ENCODE assay signal across 8 mouse cellular contexts in the genomic region with DNA sequence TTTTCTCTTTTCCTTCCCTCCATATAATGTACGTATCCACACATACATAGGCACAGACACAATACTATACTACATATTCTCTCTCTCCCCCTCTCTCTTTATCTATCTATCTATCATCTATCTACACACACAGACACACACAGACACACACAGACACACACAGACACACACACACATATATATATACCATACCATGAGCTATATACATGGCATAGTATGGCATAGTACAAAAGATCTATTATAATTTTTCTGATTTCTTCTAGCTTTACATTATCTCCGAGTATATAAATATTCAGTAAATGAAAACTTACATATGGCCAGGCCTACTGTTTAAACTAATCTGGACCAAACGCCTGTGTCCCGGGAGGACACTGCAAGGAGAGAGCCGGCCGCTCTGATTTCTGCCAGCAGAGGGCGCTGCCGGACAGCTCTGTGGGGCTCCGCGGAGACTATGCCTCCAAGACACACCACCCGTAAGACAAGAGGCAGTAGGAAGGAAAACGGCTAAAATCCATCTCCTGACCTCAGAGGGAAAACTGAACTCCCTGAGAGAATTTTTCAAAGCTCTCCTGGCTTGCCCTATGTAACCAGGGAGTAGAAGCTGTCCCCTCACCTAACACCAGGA. TPM values are rescaled to one million over a fixed set of nuclear protein-coding genes. Genes with fewer than 3 reads are reported as not detected.
DNase-seq lines count a peak whose midpoint lies in the region; ATAC-seq and TF ChIP-seq lines count a peak whose summit lies in the region.

No protein-coding gene starts in this region.

- DNase-seq in CD4-positive helper T cell, adult 2 months (ENCODE audit: low read depth, low spot score), result peak; percentile 74
- DNase-seq in brain, embryonic 14.5 days (ENCODE audit: low read depth), result peak; percentile 89
- peak; percentile 93 for DNase-seq in kidney, postnatal 14 days
- DNase-seq in liver, embryonic 13.5 days, result peak; percentile 66
- DNase-seq in neural tube, embryonic 10.5 days (ENCODE audit: extremely low spot score, low spot score), result peak; percentile 94

- no peaks in the 10 kb centered on the region for H3K9me3 ChIP-seq in heart, embryonic 13.5 days
- no peaks in the 10 kb centered on the region for H3K9me3 ChIP-seq in liver, embryonic 13.5 days (replicated peaks)
- H3K9me3 ChIP-seq in stomach, embryonic 14.5 days (ENCODE audit: control insufficient read depth, low read depth, low read length), result no peaks in the 10 kb centered on the region

- no peak for TF ChIP-seq POLR2A in brain, embryonic 14.5 days (IDR thresholded peaks at IDR 0.05; ENCODE audit: borderline replicate concordance, extremely low read depth, insufficient read depth, insufficient read length, poor library complexity, severe bottlenecking)

- peak; percentile 92 for ATAC-seq in erythroid progenitor cell, adult 5-6 weeks (replicated peaks; ENCODE audit: low FRiP score, poor library complexity, severe bottlenecking)
- ATAC-seq in heart, embryonic 13.5 days (ENCODE audit: extremely low read depth, insufficient number of reproducible peaks, low FRiP score, low TSS enrichment), result no peak
- ATAC-seq in liver, embryonic 13.5 days (ENCODE audit: low read depth), result peak; percentile 61; the same call in 1 of the 2 replicates
- peak; percentile 64; the same call in 1 of the 2 replicates for ATAC-seq in stomach, embryonic 14.5 days (ENCODE audit: insufficient number of reproducible peaks, insufficient read depth, low FRiP score, low read depth)

- H3K36me3 ChIP-seq in heart, embryonic 13.5 days, result no peaks in the 10 kb centered on the region
- no peaks in the 10 kb centered on the region for H3K36me3 ChIP-seq in liver, embryonic 13.5 days
- no peaks in the 10 kb centered on the region for H3K36me3 ChIP-seq in stomach, embryonic 14.5 days (ENCODE audit: control insufficient read depth, insufficient read depth, low read length)

- peaks cover 12% of the 10 kb centered on the region for H3K4me1 ChIP-seq in heart, embryonic 13.5 days
- H3K4me1 ChIP-seq in liver, embryonic 13.5 days (replicated peaks), result peaks cover 3% of the 10 kb centered on the region; the same call in 1 of the 2 replicates
- 0 out of 2 replicates have a peak, but pooled peaks cover under 1% of the 10 kb centered on the region for H3K4me1 ChIP-seq in stomach, embryonic 14.5 days (ENCODE audit: control insufficient read depth, insufficient read depth, low read length)

- WGBS in heart, embryonic 13.5 days, result 9% methylated on average over 12 of the region's 12 CpGs
- WGBS in liver, embryonic 13.5 days (ENCODE audit: insufficient replicate concordance), result 7% methylated on average over 12 of the region's 12 CpGs
- 8% methylated on average over 12 of the region's 12 CpGs for WGBS in stomach, embryonic 14.5 days

- TF ChIP-seq CTCF in brain, embryonic 14.5 days (IDR thresholded peaks at IDR 0.05; ENCODE audit: borderline replicate concordance, extremely low read depth, insufficient read depth, insufficient read length), result peak; percentile 98

- peak overlapping the region; percentile 44; the same call in 1 of the 2 replicates for H3K9ac ChIP-seq in heart, embryonic 13.5 days
- no peak overlapping the region for H3K9ac ChIP-seq in liver, embryonic 13.5 days
- no peak overlapping the region for H3K9ac ChIP-seq in stomach, embryonic 14.5 days (replicated peaks; ENCODE audit: low read depth, low read length)

- no peaks in the 10 kb centered on the region for H3K27me3 ChIP-seq in heart, embryonic 13.5 days (replicated peaks)
- H3K27me3 ChIP-seq in liver, embryonic 13.5 days, result no peaks in the 10 kb centered on the region
- H3K27me3 ChIP-seq in stomach, embryonic 14.5 days (ENCODE audit: control insufficient read depth, insufficient read depth, low read length), result no peaks in the 10 kb centered on the region

- H3K27ac ChIP-seq in heart, embryonic 13.5 days (replicated peaks), result no peak overlapping the region
- no peak overlapping the region for H3K27ac ChIP-seq in liver, embryonic 13.5 days
- no peak overlapping the region for H3K27ac ChIP-seq in stomach, embryonic 14.5 days (ENCODE audit: low read length)

- no peak overlapping the region for H3K4me2 ChIP-seq in heart, embryonic 13.5 days
- H3K4me2 ChIP-seq in liver, embryonic 13.5 days, result no peak overlapping the region
- H3K4me2 ChIP-seq in stomach, embryonic 14.5 days (replicated peaks; ENCODE audit: low read depth, low read length), result no peak overlapping the region

- H3K4me3 ChIP-seq in heart, embryonic 13.5 days, result no peak overlapping the region
- no peak overlapping the region for H3K4me3 ChIP-seq in liver, embryonic 13.5 days (replicated peaks)
- H3K4me3 ChIP-seq in stomach, embryonic 14.5 days (ENCODE audit: low read depth, low read length), result no peak overlapping the region

RNA-seq across cellular contexts. Expression of gene Thrsp, which starts 7.2 kb away (rescaled TPM):
- polyA plus RNA-seq in brain, embryonic 14.5 days (2012; rRNA removed), result 1.8 and 2.1 TPM in 2 replicates
- not detected in 2 replicates for total RNA-seq in erythroid progenitor cell, adult 5-6 weeks (2015; ENCODE audit: low replicate concordance)
- total RNA-seq in erythroid progenitor cell, adult 5-6 weeks (2017; ENCODE audit: low replicate concordance), result not detected in 2 replicates
- 0.42 and 1.0 TPM in 2 replicates for polyA plus RNA-seq in heart, embryonic 13.5 days (2015; fragmentation: Nextera tagmentation; extraction: Ambion mirVana)
- 0.12 TPM in 1 of 2 replicates, not detected in the other for polyA plus RNA-seq in liver, embryonic 13.5 days (2015; fragmentation: Nextera tagmentation; extraction: Ambion mirVana)
- polyA plus RNA-seq in stomach, embryonic 14.5 days (2014; fragmentation: Nextera tagmentation; extraction: Ambion mirVana), result 0.39 and 1.0 TPM in 2 replicates

RNA-seq across cellular contexts. Expression of gene Ndufc2, which starts 24.9 kb away (rescaled TPM):
- 236 and 348 TPM in 2 replicates for polyA plus RNA-seq in brain, embryonic 14.5 days (2012; rRNA removed)
- 77.1 and 89.3 TPM in 2 replicates for total RNA-seq in erythroid progenitor cell, adult 5-6 weeks (2015; ENCODE audit: low replicate concordance)
- 37.2 and 116 TPM in 2 replicates for total RNA-seq in erythroid progenitor cell, adult 5-6 weeks (2017; ENCODE audit: low replicate concordance)
- polyA plus RNA-seq in heart, embryonic 13.5 days (2015; fragmentation: Nextera tagmentation; extraction: Ambion mirVana), result 469 and 539 TPM in 2 replicates
- polyA plus RNA-seq in liver, embryonic 13.5 days (2015; fragmentation: Nextera tagmentation; extraction: Ambion mirVana), result 221 and 241 TPM in 2 replicates
- polyA plus RNA-seq in stomach, embryonic 14.5 days (2014; fragmentation: Nextera tagmentation; extraction: Ambion mirVana), result 376 and 384 TPM in 2 replicates

RNA-seq across cellular contexts. Expression of gene Kctd14, which starts 26.4 kb away (rescaled TPM):
- polyA plus RNA-seq in brain, embryonic 14.5 days (2012; rRNA removed), result 1.3 and 1.6 TPM in 2 replicates
- total RNA-seq in erythroid progenitor cell, adult 5-6 weeks (2015; ENCODE audit: low replicate concordance), result 39.8 and 45.4 TPM in 2 replicates
- 23.1 and 46.1 TPM in 2 replicates for total RNA-seq in erythroid progenitor cell, adult 5-6 weeks (2017; ENCODE audit: low replicate concordance)
- polyA plus RNA-seq in heart, embryonic 13.5 days (2015; fragmentation: Nextera tagmentation; extraction: Ambion mirVana), result 1.4 TPM in 2 replicates
- polyA plus RNA-seq in liver, embryonic 13.5 days (2015; fragmentation: Nextera tagmentation; extraction: Ambion mirVana), result 10.6 and 10.7 TPM in 2 replicates
- 10.8 and 12.6 TPM in 2 replicates for polyA plus RNA-seq in stomach, embryonic 14.5 days (2014; fragmentation: Nextera tagmentation; extraction: Ambion mirVana)

RNA-seq across cellular contexts. Expression of gene Alg8, which starts 53.3 kb away (rescaled TPM):
- polyA plus RNA-seq in brain, embryonic 14.5 days (2012; rRNA removed), result 19.7 and 28.8 TPM in 2 replicates
- total RNA-seq in erythroid progenitor cell, adult 5-6 weeks (2015; ENCODE audit: low replicate concordance), result 19.3 and 32.8 TPM in 2 replicates
- total RNA-seq in erythroid progenitor cell, adult 5-6 weeks (2017; ENCODE audit: low replicate concordance), result 8.5 and 9.8 TPM in 2 replicates
- polyA plus RNA-seq in heart, embryonic 13.5 days (2015; fragmentation: Nextera tagmentation; extraction: Ambion mirVana), result 29.1 and 33.7 TPM in 2 replicates
- 41.3 and 45.9 TPM in 2 replicates for polyA plus RNA-seq in liver, embryonic 13.5 days (2015; fragmentation: Nextera tagmentation; extraction: Ambion mirVana)
- polyA plus RNA-seq in stomach, embryonic 14.5 days (2014; fragmentation: Nextera tagmentation; extraction: Ambion mirVana), result 38.3 and 40.5 TPM in 2 replicates

RNA-seq across cellular contexts. Expression of gene Ints4, which starts 56.0 kb away (rescaled TPM):
- 80.7 and 93.5 TPM in 2 replicates for polyA plus RNA-seq in brain, embryonic 14.5 days (2012; rRNA removed)
- 29.3 and 41.4 TPM in 2 replicates for total RNA-seq in erythroid progenitor cell, adult 5-6 weeks (2015; ENCODE audit: low replicate concordance)
- 14.4 and 20.3 TPM in 2 replicates for total RNA-seq in erythroid progenitor cell, adult 5-6 weeks (2017; ENCODE audit: low replicate concordance)
- 30.1 and 32.4 TPM in 2 replicates for polyA plus RNA-seq in heart, embryonic 13.5 days (2015; fragmentation: Nextera tagmentation; extraction: Ambion mirVana)
- 22.0 and 24.7 TPM in 2 replicates for polyA plus RNA-seq in liver, embryonic 13.5 days (2015; fragmentation: Nextera tagmentation; extraction: Ambion mirVana)
- 56.7 and 61.3 TPM in 2 replicates for polyA plus RNA-seq in stomach, embryonic 14.5 days (2014; fragmentation: Nextera tagmentation; extraction: Ambion mirVana)
